Mouse (Mus musculus) liver, embryonic 14.5 days (tissue): ENCODE results near the gene Nox1. TPM values are rescaled to one million over a fixed set of nuclear protein-coding genes. Genes with fewer than 3 reads are reported as not detected.

Experiments
- ATAC-seq: fragments of 200-750 bp; cut with Nextera tagmentation; 2 replicates; pipeline ENCODE4 v1.8.0; 2017; ENCODE audit warnings: moderate number of reproducible peaks, mild to moderate bottlenecking, moderate library complexity; ENCODE audit not compliant: insufficient read depth
- DNase-seq, 3 experiments: peaks; one replicate each; pipeline ENCODE4 v3.0.0-alpha.2; 2012 to 2013; ENCODE audit warnings: low read depth in 3 of 3, low spot score in 3 of 3
- H3K27ac ChIP-seq: fragments of 300-500 bp; sonication (generic); 2 replicates; pipeline ENCODE4 v1.5.1; 2014; ENCODE audit warnings: moderate library complexity, mild to moderate bottlenecking, control low read depth, inconsistent platforms
- H3K27me3 ChIP-seq: fragments of 300-500 bp; sonication (generic); 2 replicates; pipeline ENCODE4 v1.6.1; 2014; ENCODE audit warnings: mild to moderate bottlenecking, low read length, moderate library complexity; ENCODE audit not compliant: control insufficient read depth, insufficient read depth
- H3K36me3 ChIP-seq: fragments of 300-500 bp; sonication (generic); replicated peaks from 2 replicates; pipeline ENCODE4 v1.6.1; 2014; ENCODE audit warnings: low read depth; ENCODE audit not compliant: control insufficient read depth, insufficient read depth
- H3K4me1 ChIP-seq, 2 experiments: fragments of 200-500 bp in 1 of 2; fragments of 300-500 bp in 1 of 2; sonication (generic) in 1 of 2; replicated peaks; 2 replicates each; pipeline ENCODE4 v1.6.1; 2012 to 2014; ENCODE audit warnings: antibody characterized with exemption in 1 of 2, inconsistent platforms in 1 of 2, low read length in 1 of 2; ENCODE audit not compliant: control insufficient read depth in 2 of 2, insufficient read depth in 2 of 2
- H3K4me2 ChIP-seq: fragments of 300-500 bp; sonication (generic); 2 replicates; pipeline ENCODE4 v1.6.1; 2014; ENCODE audit warnings: low read depth, mild to moderate bottlenecking, control low read depth, moderate library complexity
- H3K4me3 ChIP-seq, 2 experiments: fragments of 200-500 bp in 1 of 2; fragments of 300-500 bp in 1 of 2; sonication (generic) in 1 of 2; 2 replicates each; pipeline ENCODE4 v1.5.1; 2012 to 2014; ENCODE audit warnings: low read depth in 2 of 2, low read length in 2 of 2, mild to moderate bottlenecking in 2 of 2, control low read depth in 1 of 2, inconsistent platforms in 1 of 2, moderate library complexity in 1 of 2; ENCODE audit not compliant: insufficient read depth in 1 of 2
- H3K9ac ChIP-seq: fragments of 300-500 bp; sonication (generic); replicated peaks from 2 replicates; pipeline ENCODE4 v1.6.1; 2014; ENCODE audit warnings: mild to moderate bottlenecking, control low read depth, moderate library complexity
- H3K9me3 ChIP-seq: fragments of 300-500 bp; sonication (generic); 2 replicates; pipeline ENCODE4 v1.6.1; 2016; ENCODE audit warnings: low read length, mixed read lengths; ENCODE audit not compliant: control insufficient read depth
- CTCF ChIP-seq: IDR thresholded peaks from 2 replicates; pipeline ENCODE4 v1.5.1; 2016; ENCODE audit warnings: antibody characterized with exemption, low read depth, control low read depth
- EP300 ChIP-seq: IDR thresholded peaks from 2 replicates; pipeline ENCODE4 v1.6.1; 2016; ENCODE audit warnings: antibody characterized with exemption, low read depth
- WGBS: fragments of 180-500 bp; shearing (Covaris S2); extraction: QIAGEN DNeasy Blood & Tissue Kit; methylation state at CpG from one replicate; pipeline ENCODE4 v1.1.7; 2014; ENCODE audit not compliant: insufficient replicate concordance; 5-methylcytosine and 5-hydroxymethylcytosine counted together
- polyA plus RNA-seq, 2 experiments: library from polyadenylated mRNA; depleted of rRNA in 1 of 2; stranded (reverse) in 1 of 2; unstranded in 1 of 2; fragments of >200 nt; fragmentation: Nextera tagmentation in 1 of 2; extraction: Ambion mirVana in 1 of 2; gene quantifications; 2 replicates each; pipeline versions ENCODE4 v1.2.1 to v1.2.3; 2012 to 2014

The Nox1 gene
- polyA plus RNA-seq, 2 experiments, result 0.06 TPM; not detected in 1

DNA sequence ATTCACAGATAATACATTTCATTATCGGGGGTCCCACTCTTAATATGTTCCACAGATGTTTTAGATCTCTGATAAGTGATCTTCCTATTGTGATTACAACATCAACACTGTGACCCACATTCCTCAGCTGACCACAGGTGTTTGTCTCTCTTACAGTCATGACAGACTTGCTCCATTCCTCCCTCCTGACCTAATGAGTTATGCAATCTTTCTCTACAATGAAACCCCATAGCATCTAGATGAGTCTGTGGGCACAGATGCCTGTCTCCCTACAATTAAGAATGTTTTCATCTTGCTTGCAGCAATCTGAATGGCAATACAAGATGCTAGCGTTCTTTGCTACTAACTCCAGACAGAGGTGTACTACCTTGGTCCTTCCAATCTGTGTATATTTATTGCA is 61.3 kb downstream of the Nox1 start:
- Histone ChIP-seq H3K27me3 (no peaks in the 10 kb centered on the region; the same call in 1 of the 2 replicates), H3K4me2 (no peak overlapping the region), H3K4me3 (no peak overlapping the region), H3K9ac (no peak overlapping the region), H3K9me3 (no peaks in the 10 kb centered on the region), H3K36me3 (no peaks in the 10 kb centered on the region), H3K4me1 (no peaks in the 10 kb centered on the region), H3K27ac (no peak overlapping the region)
- no peak for DNase-seq
- TF ChIP-seq EP300, result no peak
- no peak for TF ChIP-seq CTCF
- no peak for ATAC-seq
- WGBS, result 65% methylated on average over 2 of the region's 2 CpGs

DNA sequence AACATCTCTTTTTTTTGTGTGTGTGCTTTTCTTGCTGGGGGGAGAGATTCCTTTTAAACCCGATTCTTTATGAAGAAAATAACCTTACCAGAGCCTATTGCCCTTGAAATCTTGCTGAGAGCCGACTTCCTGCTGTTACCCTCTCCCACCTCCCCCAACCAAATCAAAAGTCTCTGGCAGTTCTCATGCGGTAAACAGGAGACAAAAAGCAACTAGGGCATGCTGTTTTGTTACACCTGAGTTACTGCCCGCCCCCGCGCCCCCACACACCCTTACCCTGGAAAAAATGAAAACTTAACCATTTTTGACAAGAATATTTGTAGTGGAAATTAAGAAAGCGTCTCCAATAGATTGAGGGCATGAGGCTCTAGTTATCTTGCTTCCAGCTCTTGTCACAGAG is 63.6 kb downstream of the Nox1 start:
- DNase-seq, result no peak
- Histone ChIP-seq H3K27me3 (no peaks in the 10 kb centered on the region; the same call in 1 of the 2 replicates), H3K4me1 (no peaks in the 10 kb centered on the region), H3K9ac (no peak overlapping the region), H3K36me3 (no peaks in the 10 kb centered on the region), H3K27ac (no peak overlapping the region), H3K9me3 (no peaks in the 10 kb centered on the region), H3K4me3 (no peak overlapping the region), H3K4me2 (no peak overlapping the region)
- WGBS, result 27% methylated on average over 7 of the region's 7 CpGs
- TF ChIP-seq EP300 (no peak), CTCF (no peak)
- no peak for ATAC-seq

- peak; percentile 50; the same call in 1 of the 2 replicates for ATAC-seq
- peak in 1 of 3 experiments; percentile 2 for DNase-seq
- no peak overlapping the region for H3K27ac ChIP-seq
These were observed 79.8 kb downstream of the Nox1 start for GRCm38 (mm10) chrX:134141986-134142385.

DNA sequence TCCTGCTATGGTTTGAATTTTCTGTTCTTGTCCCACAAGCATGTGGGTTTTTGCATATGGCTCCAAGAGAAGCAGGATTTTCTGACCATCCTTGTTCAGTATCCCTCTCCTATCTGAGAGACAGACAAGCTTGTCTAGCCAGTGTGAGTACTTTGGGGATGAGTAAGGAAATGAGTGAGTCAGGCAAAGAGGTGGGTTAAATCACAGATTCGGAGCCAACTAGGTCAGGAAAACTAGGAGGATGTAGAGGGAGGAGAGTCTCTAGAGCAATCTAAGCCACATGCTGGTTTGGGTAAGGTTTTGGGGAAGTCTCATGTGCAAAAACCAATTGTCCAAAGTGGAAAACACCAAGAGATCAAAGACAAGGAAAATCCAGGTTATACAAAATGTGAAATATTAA is 80.2 kb downstream of the Nox1 start:
- Histone ChIP-seq H3K9ac (no peak overlapping the region), H3K27me3 (no peaks in the 10 kb centered on the region), H3K9me3 (no peaks in the 10 kb centered on the region), H3K36me3 (no peaks in the 10 kb centered on the region), H3K4me3 (no peak overlapping the region), H3K4me2 (no peak overlapping the region), H3K4me1 (no peaks in the 10 kb centered on the region), H3K27ac (no peak overlapping the region)
- DNase-seq (no peak), ATAC-seq (no peak)
- TF ChIP-seq EP300, result no peak
- TF ChIP-seq CTCF, result no peak
- 60% methylated on average over 1 of the region's 1 CpGs for WGBS

More at GRCm38 (mm10) chrX:134141986-134142385, 79.8 kb downstream of the Nox1 start:
- 22% methylated on average over 4 of the region's 4 CpGs for WGBS
- H3K9ac ChIP-seq, result no peak overlapping the region
- H3K36me3 ChIP-seq, result no peaks in the 10 kb centered on the region
- H3K4me1 ChIP-seq, result no peaks in the 10 kb centered on the region
- no peak overlapping the region for H3K4me3 ChIP-seq
- H3K27me3 ChIP-seq, result no peaks in the 10 kb centered on the region
- peak; percentile 42; the same call in 1 of the 2 replicates for TF ChIP-seq EP300
- no peak for TF ChIP-seq CTCF
- H3K9me3 ChIP-seq, result no peaks in the 10 kb centered on the region
- H3K4me2 ChIP-seq, result no peak overlapping the region

DNA sequence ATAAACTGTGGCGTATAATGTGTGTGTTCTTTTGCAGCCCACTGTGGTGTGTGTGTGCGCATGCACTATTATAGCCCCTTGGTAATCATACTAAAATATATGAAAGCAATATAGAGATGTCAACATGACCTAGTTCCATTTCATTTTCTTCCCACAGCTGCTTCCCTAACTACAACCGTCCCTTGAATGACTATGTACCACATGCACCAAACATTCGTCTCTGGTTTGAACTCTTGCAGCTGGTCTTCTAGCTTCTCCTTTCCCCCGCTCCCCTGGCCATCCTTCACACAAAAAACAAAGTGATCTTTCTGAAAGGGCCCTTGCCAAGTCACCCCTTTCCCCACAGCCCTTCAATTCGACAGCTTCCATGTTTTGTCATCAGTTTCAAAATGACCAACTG is 81.7 kb downstream of the Nox1 start:
- TF ChIP-seq EP300, result no peak
- no peak for TF ChIP-seq CTCF
- Histone ChIP-seq H3K36me3 (no peaks in the 10 kb centered on the region), H3K4me3 (no peak overlapping the region), H3K27ac (no peak overlapping the region), H3K9ac (no peak overlapping the region), H3K27me3 (no peaks in the 10 kb centered on the region), H3K9me3 (no peaks in the 10 kb centered on the region), H3K4me1 (no peaks in the 10 kb centered on the region), H3K4me2 (no peak overlapping the region)
- no peak for ATAC-seq
- no peak for DNase-seq
- 58% methylated on average over 6 of the region's 6 CpGs for WGBS
